Mouse (Mus musculus) erythroblast, embryonic 14.5 days (primary cell): ENCODE data around the gene Ube2z. TPM values are rescaled to one million over a fixed set of nuclear protein-coding genes. Genes with fewer than 3 reads are reported as not detected.

Source experiments
- H3K27me3 ChIP-seq: 2 replicates; pipeline ENCODE4 v1.6.1; 2012; ENCODE audit warnings: inconsistent platforms; ENCODE audit not compliant: control insufficient read depth
- H3K36me3 ChIP-seq: 2 replicates; pipeline ENCODE4 v1.6.1; 2012; ENCODE audit warnings: mild to moderate bottlenecking, inconsistent platforms; ENCODE audit not compliant: control insufficient read depth
- H3K4me1 ChIP-seq: 2 replicates; pipeline ENCODE4 v1.6.1; 2012; ENCODE audit warnings: inconsistent platforms; ENCODE audit not compliant: control insufficient read depth
- H3K4me3 ChIP-seq: replicated peaks from 2 replicates; pipeline ENCODE3; 2012; ENCODE audit warnings: moderate library complexity, mild to moderate bottlenecking, inconsistent platforms
- H3K9me3 ChIP-seq: 2 replicates; pipeline ENCODE4 v1.6.1; 2012; ENCODE audit warnings: low read length, inconsistent platforms, mixed read lengths; ENCODE audit not compliant: control insufficient read depth
- GATA1 ChIP-seq: IDR thresholded peaks from 2 replicates; pipeline ENCODE4 v1.6.1; 2012; ENCODE audit warnings: low read length, inconsistent platforms, mixed read lengths
- TAL1 ChIP-seq: IDR thresholded peaks from 3 replicates; pipeline ENCODE4 v1.6.1; 2012; ENCODE audit warnings: low read length, inconsistent platforms, mixed read lengths
- polyA plus RNA-seq: library from polyadenylated mRNA; stranded (reverse); fragments of >175 nt; gene quantifications from 2 replicates; pipeline ENCODE4 v1.2.3, GENCODE M21; 2012

Gene Ube2z
- polyA plus RNA-seq, 1 experiment: 1.5 TPM

- H3K4me3 ChIP-seq: no peak overlapping the region
Measured at GRCm38 (mm10) chr11:96044803-96045567, 20.2 kb downstream of the Ube2z start.

DNA sequence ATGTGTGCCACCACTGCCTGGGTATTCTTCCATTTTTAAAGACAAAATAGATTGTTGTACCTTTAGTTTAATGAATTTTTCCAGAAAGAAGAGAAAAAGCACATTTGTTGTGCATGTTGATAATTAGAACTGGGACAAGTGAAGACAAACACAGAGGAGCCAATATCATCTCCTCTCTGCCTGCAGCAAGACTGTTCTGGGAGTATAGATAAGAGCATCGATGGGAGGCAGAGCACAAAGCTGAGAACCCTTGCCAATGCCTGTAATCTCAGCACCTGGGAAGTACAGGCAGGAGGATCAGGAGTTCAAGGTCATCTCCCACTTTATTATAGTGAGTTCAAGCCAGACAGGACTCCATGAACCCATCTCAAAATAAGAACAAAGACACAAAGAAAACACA, 26.6 kb downstream of the Ube2z start:
- TF ChIP-seq TAL1: no peak
- no peak for TF ChIP-seq GATA1
- H3K9me3 ChIP-seq: no peaks in the 10 kb centered on the region
- H3K4me1 ChIP-seq: peaks cover 49% of the 10 kb centered on the region
- H3K27me3 ChIP-seq: no peaks in the 10 kb centered on the region
- no peak overlapping the region for H3K4me3 ChIP-seq
- peaks cover 52% of the 10 kb centered on the region for H3K36me3 ChIP-seq

More at GRCm38 (mm10) chr11:96044803-96045567, 20.2 kb downstream of the Ube2z start:
- H3K27me3 ChIP-seq: no peaks in the 10 kb centered on the region
- H3K4me1 ChIP-seq: 0 out of 2 replicates have a peak, but pooled peaks cover 1% of the 10 kb centered on the region
- H3K36me3 ChIP-seq: peaks cover 83% of the 10 kb centered on the region
- no peak for TF ChIP-seq TAL1
- no peak for TF ChIP-seq GATA1
- H3K9me3 ChIP-seq: no peaks in the 10 kb centered on the region

DNA sequence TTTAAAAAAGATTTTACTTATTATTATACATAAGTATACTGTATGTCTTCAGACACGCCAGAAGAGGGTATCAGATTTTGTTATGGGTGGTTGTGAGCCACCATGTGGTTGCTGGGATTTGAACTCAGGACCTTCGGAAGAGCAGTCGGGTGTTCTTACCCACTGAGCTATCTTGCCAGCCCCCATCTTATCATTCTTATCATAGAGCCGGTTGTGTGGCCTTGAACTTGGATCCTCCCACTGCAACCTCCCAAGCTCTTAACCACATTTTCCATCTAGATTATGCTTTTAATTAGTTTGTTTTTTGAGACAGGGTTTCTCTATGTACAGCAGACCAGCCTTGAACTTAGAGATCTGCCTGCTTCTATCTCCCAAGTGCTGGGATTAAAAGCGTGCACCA, 27.7 kb downstream of the Ube2z start:
- H3K4me3 ChIP-seq: no peak overlapping the region
- TF ChIP-seq GATA1 (no peak), TAL1 (no peak)
- peaks cover 49% of the 10 kb centered on the region for H3K4me1 ChIP-seq
- no peaks in the 10 kb centered on the region for H3K27me3 ChIP-seq
- no peaks in the 10 kb centered on the region for H3K9me3 ChIP-seq
- H3K36me3 ChIP-seq: peaks cover 41% of the 10 kb centered on the region

- Histone ChIP-seq H3K4me1 (peaks cover 49% of the 10 kb centered on the region), H3K4me3 (peak overlapping the region; percentile 88), H3K27me3 (no peaks in the 10 kb centered on the region), H3K36me3 (peaks cover 30% of the 10 kb centered on the region), H3K9me3 (no peaks in the 10 kb centered on the region)
- TF ChIP-seq GATA1 (no peak), TAL1 (no peak)
Measured at GRCm38 (mm10) chr11:96035133-96035532, 30.1 kb downstream of the Ube2z start.

DNA sequence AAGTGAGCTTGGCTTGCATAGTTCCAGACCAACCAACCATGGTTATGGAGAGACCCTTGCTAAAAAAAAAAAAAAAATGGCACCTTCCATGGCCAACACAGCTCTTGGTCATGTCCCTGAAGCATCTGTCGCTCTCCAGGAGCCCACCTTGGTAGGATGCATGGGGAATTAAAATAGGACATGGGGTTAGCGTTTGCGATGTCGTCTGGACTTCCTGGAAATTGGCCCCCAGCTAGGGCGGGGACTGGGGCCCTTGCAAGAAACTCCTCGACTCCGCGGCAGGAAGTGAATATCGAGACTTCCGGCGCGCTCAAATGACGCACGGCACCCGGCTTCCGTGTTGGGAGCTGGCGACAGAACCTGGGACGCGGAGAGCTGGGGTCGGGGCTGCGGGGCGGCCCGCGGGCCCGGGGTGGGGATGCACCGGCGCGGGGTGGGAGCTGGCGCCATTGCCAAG, 30.6 kb downstream of the Ube2z start, which contains the start of gene Snf8:
TSS of gene Snf8 (plus strand) at position 290 of the 457 bp plus-strand sequence.
- Histone ChIP-seq H3K4me3 (peak within 1 kb of the TSS; percentile 88), H3K36me3 (peaks cover 30% of the 10 kb centered on the region), H3K9me3 (no peaks in the 10 kb centered on the region), H3K27me3 (no peaks in the 10 kb centered on the region), H3K4me1 (peaks cover 49% of the 10 kb centered on the region)
- TF ChIP-seq TAL1 (no peak), GATA1 (no peak)

DNA sequence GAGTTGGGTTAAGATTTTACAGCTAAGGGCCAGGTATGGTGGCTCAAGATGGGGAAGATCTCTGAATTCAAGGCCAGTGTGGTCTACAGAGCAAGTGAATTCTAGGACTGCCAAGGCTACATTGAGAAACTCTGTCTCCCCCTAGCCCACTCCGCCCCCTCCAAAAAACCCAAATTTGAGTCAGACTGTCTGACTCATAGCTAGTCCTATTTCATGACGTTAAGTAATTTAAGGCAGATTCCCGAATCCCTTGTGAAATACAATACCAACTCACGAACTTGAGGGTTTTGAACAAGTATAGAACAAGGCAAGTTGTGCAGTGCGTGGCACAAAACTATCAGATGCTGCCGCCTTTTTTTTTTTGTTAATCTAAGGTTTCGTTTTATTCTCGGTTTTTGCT, 31.1 kb downstream of the Ube2z start:
- Histone ChIP-seq H3K4me3 (peak overlapping the region; percentile 88), H3K27me3 (peaks cover 1% of the 10 kb centered on the region; the same call in 1 of the 2 replicates), H3K9me3 (no peaks in the 10 kb centered on the region), H3K36me3 (peaks cover 26% of the 10 kb centered on the region), H3K4me1 (peaks cover 46% of the 10 kb centered on the region)
- TF ChIP-seq TAL1 (no peak), GATA1 (no peak)

DNA sequence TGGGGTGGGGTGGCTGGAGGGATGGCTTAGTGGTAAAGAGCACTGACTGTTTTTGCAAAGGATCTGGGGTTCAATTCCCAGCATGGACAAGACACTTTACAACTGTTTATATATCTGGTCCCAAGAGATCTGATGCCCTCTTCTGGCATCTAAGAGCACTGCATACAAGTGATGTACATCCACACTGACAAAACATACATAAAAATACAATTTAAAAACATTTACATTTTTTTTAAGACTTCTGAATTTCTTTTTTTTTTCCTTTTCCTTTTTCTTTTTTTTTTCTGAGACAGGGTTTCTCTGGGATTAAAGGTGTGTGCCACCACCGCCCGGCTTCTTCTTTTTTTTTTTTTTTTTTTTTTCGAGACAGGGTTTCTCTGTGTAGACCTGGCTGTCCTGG, 31.9 kb downstream of the Ube2z start:
- TF ChIP-seq GATA1: no peak
- no peak for TF ChIP-seq TAL1
- Histone ChIP-seq H3K27me3 (peaks cover 3% of the 10 kb centered on the region; the same call in 1 of the 2 replicates), H3K4me3 (no peak overlapping the region), H3K4me1 (peaks cover 38% of the 10 kb centered on the region), H3K9me3 (no peaks in the 10 kb centered on the region), H3K36me3 (peaks cover 18% of the 10 kb centered on the region)

GRCm38 (mm10) chr11:96031701-96032100, 33.5 kb downstream of the Ube2z start:
- peaks cover 3% of the 10 kb centered on the region; the same call in 1 of the 2 replicates for H3K27me3 ChIP-seq
- peaks cover 26% of the 10 kb centered on the region for H3K4me1 ChIP-seq
- H3K9me3 ChIP-seq: no peaks in the 10 kb centered on the region
- TF ChIP-seq GATA1 (no peak), TAL1 (no peak)
- no peak overlapping the region for H3K4me3 ChIP-seq
- peaks cover 4% of the 10 kb centered on the region for H3K36me3 ChIP-seq

- Histone ChIP-seq H3K27me3 (peaks cover 3% of the 10 kb centered on the region; the same call in 1 of the 2 replicates), H3K9me3 (no peaks in the 10 kb centered on the region), H3K4me3 (no peak overlapping the region), H3K4me1 (peaks cover 17% of the 10 kb centered on the region), H3K36me3 (no peaks in the 10 kb centered on the region)
- TF ChIP-seq TAL1 (no peak), GATA1 (no peak)
Measured at GRCm38 (mm10) chr11:96030571-96030970, 34.6 kb downstream of the Ube2z start.
